In genomic region chr7:101938348-101938747, GRCm38 (mm10) we compare ENCODE assay signal across 13 mouse cellular contexts. TPM values are rescaled to one million over a fixed set of nuclear protein-coding genes. Genes with fewer than 3 reads are reported as not detected.
"Had no signal": no experiment of that assay in that cellular context is flagged by ENCODE, and none has a peak within 500 bp of the region (broad histone marks: within the 10 kb centered on the region; RNA-seq: fewer than 3 reads in every experiment).

No protein-coding gene starts in this region.

- H3K4me3 ChIP-seq: left cerebral cortex, adult 2 months; limb, embryonic 10.5 days; liver, embryonic 15.5 days; neural tube, embryonic 13.5 days had no signal

- DNase-seq: kidney, adult 8-10 months; kidney, postnatal 4 days; lung, adult 2 months; lung, postnatal 4 days; retina, postnatal 1 day; right cerebral cortex, postnatal 4 days; thymus, postnatal 4 days had no signal

- H3K27ac ChIP-seq: kidney, postnatal 0 days; left cerebral cortex, adult 2 months; limb, embryonic 10.5 days; liver, embryonic 15.5 days; neural tube, embryonic 13.5 days had no signal

- H3K9me3 ChIP-seq: limb, embryonic 10.5 days; liver, embryonic 15.5 days; neural tube, embryonic 13.5 days had no signal

- H3K27me3 ChIP-seq: liver, embryonic 15.5 days; neural tube, embryonic 13.5 days had no signal

RNA-seq across cellular contexts. Expression of gene Tomt, which starts 32.2 kb away (rescaled TPM):
- total RNA-seq: layer of hippocampus, postnatal 25 days; left cerebral cortex, adult 2 months had no signal
- polyA plus RNA-seq: lung, adult 2 months had no signal
